Mouse (Mus musculus): ENCODE data around the gene Arhgap31.

Arhgap31 gene

GRCm38 (mm10) chr16:38701492-38702185, 11.4 kb downstream of the Arhgap31 start:
- H3K4me3 ChIP-seq (replicated peaks; ENCODE audit: low read length) = no peak overlapping the region
- peaks cover 8% of the 10 kb centered on the region for H3K4me1 ChIP-seq (replicated peaks; ENCODE audit: low read depth, low read length)
- H3K9me3 ChIP-seq (ENCODE audit: low read length) = no peaks in the 10 kb centered on the region
- peaks cover 8% of the 10 kb centered on the region for H3K27me3 ChIP-seq (ENCODE audit: insufficient read depth, low read length)
- no peak for TF ChIP-seq CTCF (conservative IDR thresholded peaks at IDR 0.05; ENCODE audit: low read length)
- no peak for TF ChIP-seq POU5F1 (IDR thresholded peaks at IDR 0.05; ENCODE audit: borderline replicate concordance, low read length)
- no peak for TF ChIP-seq NANOG (IDR thresholded peaks at IDR 0.05; ENCODE audit: borderline replicate concordance, low read length)
- no peaks in the 10 kb centered on the region for H3K36me3 ChIP-seq (ENCODE audit: insufficient read depth, low read length)

DNA sequence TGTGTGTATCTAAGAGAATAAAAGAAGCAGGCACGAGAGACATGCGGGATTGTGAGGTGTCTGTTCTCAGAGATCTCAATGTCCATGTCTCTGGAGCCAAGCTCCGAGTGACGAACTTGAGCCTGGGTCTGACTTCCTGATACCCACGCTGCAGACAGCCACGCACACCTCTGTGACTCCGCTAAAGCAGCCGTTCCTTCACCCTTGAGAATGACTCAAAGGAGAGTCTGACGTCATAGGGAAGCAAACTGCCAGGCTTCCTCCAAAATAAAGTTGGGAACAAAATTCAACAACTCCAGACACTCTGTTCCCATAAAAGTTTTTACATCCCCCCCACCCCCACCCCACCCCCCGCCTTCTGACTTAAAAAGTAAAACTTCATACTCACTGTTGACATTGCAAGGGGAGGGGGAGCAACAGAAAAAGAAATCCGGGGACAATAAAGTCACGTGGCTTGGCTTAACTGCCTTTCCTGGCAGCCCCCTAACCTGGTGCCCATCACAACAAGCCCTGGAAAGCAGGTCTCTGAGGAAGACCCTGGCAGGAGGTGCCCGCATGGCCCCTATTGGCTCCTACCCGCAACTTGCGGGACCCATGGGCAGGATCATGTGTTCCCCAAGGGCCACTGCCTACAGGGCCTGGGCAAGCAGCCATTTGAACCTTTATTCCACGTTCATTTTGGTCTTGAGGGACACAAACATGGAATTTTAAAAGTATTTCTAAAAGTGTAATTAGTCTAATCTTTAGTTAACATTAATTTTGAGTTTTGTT, 12.5 kb downstream of the Arhgap31 start:
- Histone ChIP-seq H3K4me3 (replicated peaks; ENCODE audit: low read length) (no peak overlapping the region), H3K9me3 (ENCODE audit: low read length) (no peaks in the 10 kb centered on the region), H3K36me3 (ENCODE audit: insufficient read depth, low read length) (no peaks in the 10 kb centered on the region), H3K4me1 (replicated peaks; ENCODE audit: low read depth, low read length) (peaks cover 8% of the 10 kb centered on the region), H3K27me3 (ENCODE audit: insufficient read depth, low read length) (no peaks in the 10 kb centered on the region)
- no peak for TF ChIP-seq NANOG (IDR thresholded peaks at IDR 0.05; ENCODE audit: borderline replicate concordance, low read length)
- TF ChIP-seq CTCF (conservative IDR thresholded peaks at IDR 0.05; ENCODE audit: low read length) = no peak

DNA sequence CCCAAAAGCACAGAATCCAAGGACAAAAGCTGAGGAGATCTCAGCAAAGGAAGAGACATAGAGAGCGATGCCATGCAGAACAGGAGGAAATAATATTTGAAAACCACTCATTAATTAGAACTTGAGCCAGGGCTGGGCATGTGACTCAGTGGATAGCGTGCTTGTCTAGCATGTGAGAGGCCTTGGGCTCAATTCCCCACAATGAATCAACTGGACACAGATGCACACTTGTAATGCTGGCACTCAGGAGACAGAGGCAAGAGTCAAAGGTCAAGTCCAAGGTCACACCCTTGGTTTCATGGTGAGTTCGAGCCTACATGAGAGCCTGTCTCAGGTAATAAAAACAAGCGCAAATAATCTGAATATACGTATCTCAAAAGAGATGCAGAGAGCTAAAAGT, 15.5 kb downstream of the Arhgap31 start:
- no peaks in the 10 kb centered on the region for H3K36me3 ChIP-seq (ENCODE audit: insufficient read depth, low read length)
- TF ChIP-seq NANOG (IDR thresholded peaks at IDR 0.05; ENCODE audit: borderline replicate concordance, low read length) (no peak), POU5F1 (IDR thresholded peaks at IDR 0.05; ENCODE audit: borderline replicate concordance, low read length) (no peak), CTCF (conservative IDR thresholded peaks at IDR 0.05; ENCODE audit: low read length) (no peak)
- H3K4me3 ChIP-seq (replicated peaks; ENCODE audit: low read length) = no peak overlapping the region
- H3K27me3 ChIP-seq (ENCODE audit: insufficient read depth, low read length) = no peaks in the 10 kb centered on the region; the same call in 1 of the 2 replicates
- H3K4me1 ChIP-seq (replicated peaks; ENCODE audit: low read depth, low read length) = peaks cover 8% of the 10 kb centered on the region
- H3K9me3 ChIP-seq (ENCODE audit: low read length) = no peaks in the 10 kb centered on the region

DNA sequence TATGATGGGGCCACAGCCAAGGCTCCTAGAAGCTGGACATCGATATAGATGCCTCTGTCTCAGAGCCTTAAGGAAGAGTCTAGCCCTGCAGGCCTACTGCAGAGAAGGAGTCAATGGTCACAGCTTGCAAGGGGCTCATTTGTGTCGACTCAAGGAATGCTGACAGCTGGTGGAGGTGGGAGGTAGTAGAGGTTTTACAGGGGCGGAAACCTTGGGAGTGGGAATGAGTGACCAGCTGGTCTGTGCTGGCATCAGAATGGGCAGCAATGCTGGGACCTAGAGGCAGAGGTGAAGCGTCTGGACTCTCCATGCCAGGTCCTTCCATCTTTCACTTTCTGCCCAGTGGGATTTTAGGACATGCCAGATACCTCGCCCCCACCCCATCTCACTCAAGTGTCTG, 17.5 kb downstream of the Arhgap31 start:
- Histone ChIP-seq H3K27me3 (ENCODE audit: insufficient read depth, low read length) (no peaks in the 10 kb centered on the region; the same call in 1 of the 2 replicates), H3K4me3 (replicated peaks; ENCODE audit: low read length) (no peak overlapping the region), H3K4me1 (replicated peaks; ENCODE audit: low read depth, low read length) (no peaks in the 10 kb centered on the region), H3K9me3 (ENCODE audit: low read length) (no peaks in the 10 kb centered on the region), H3K36me3 (ENCODE audit: insufficient read depth, low read length) (no peaks in the 10 kb centered on the region)
- TF ChIP-seq POU5F1 (IDR thresholded peaks at IDR 0.05; ENCODE audit: borderline replicate concordance, low read length) (no peak), NANOG (IDR thresholded peaks at IDR 0.05; ENCODE audit: borderline replicate concordance, low read length) (no peak), CTCF (conservative IDR thresholded peaks at IDR 0.05; ENCODE audit: low read length) (no peak)

- Histone ChIP-seq H3K27me3 (ENCODE audit: insufficient read depth, low read length) (no peaks in the 10 kb centered on the region; the same call in 1 of the 2 replicates), H3K4me3 (replicated peaks; ENCODE audit: low read length) (no peak overlapping the region), H3K4me1 (replicated peaks; ENCODE audit: low read depth, low read length) (no peaks in the 10 kb centered on the region), H3K9me3 (ENCODE audit: low read length) (no peaks in the 10 kb centered on the region), H3K36me3 (ENCODE audit: insufficient read depth, low read length) (no peaks in the 10 kb centered on the region)
- TF ChIP-seq NANOG (IDR thresholded peaks at IDR 0.05; ENCODE audit: borderline replicate concordance, low read length) (no peak), CTCF (conservative IDR thresholded peaks at IDR 0.05; ENCODE audit: low read length) (no peak), POU5F1 (IDR thresholded peaks at IDR 0.05; ENCODE audit: borderline replicate concordance, low read length) (no peak)
Observed at GRCm38 (mm10) chr16:38694906-38695540, 18.1 kb downstream of the Arhgap31 start.

DNA sequence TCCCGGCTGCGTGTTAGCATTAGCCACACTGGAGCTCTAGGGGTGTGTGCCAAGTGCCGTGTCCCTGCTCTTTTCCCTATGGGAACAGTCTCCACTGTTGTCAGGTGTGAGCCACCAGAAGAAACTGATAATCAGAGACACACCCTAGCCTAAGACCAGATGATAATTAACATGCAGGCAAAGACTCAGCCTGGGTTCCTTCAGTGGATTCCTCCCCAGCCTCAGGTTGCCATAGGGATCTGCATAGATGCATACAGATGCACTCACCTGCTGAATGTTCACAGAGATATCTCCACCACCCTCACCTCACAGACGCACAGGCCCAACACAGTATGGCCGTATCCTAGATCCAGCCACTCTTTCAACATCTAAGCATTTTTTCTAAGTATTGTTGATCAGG, 22.6 kb downstream of the Arhgap31 start:
- TF ChIP-seq POU5F1 (IDR thresholded peaks at IDR 0.05; ENCODE audit: borderline replicate concordance, low read length) = no peak
- no peak for TF ChIP-seq NANOG (IDR thresholded peaks at IDR 0.05; ENCODE audit: borderline replicate concordance, low read length)
- Histone ChIP-seq H3K4me1 (replicated peaks; ENCODE audit: low read depth, low read length) (no peaks in the 10 kb centered on the region), H3K4me3 (replicated peaks; ENCODE audit: low read length) (no peak overlapping the region), H3K36me3 (ENCODE audit: insufficient read depth, low read length) (no peaks in the 10 kb centered on the region), H3K27me3 (ENCODE audit: insufficient read depth, low read length) (peaks cover 3% of the 10 kb centered on the region; the same call in 1 of the 2 replicates), H3K9me3 (ENCODE audit: low read length) (no peaks in the 10 kb centered on the region)

- no peak overlapping the region for H3K4me3 ChIP-seq (replicated peaks; ENCODE audit: low read length)
- no peaks in the 10 kb centered on the region for H3K36me3 ChIP-seq (ENCODE audit: insufficient read depth, low read length)
- no peak for TF ChIP-seq CTCF (conservative IDR thresholded peaks at IDR 0.05; ENCODE audit: low read length)
- TF ChIP-seq NANOG (IDR thresholded peaks at IDR 0.05; ENCODE audit: borderline replicate concordance, low read length) = no peak
- TF ChIP-seq POU5F1 (IDR thresholded peaks at IDR 0.05; ENCODE audit: borderline replicate concordance, low read length) = no peak
- H3K4me1 ChIP-seq (replicated peaks; ENCODE audit: low read depth, low read length) = no peaks in the 10 kb centered on the region
- peaks cover 3% of the 10 kb centered on the region; the same call in 1 of the 2 replicates for H3K27me3 ChIP-seq (ENCODE audit: insufficient read depth, low read length)
- H3K9me3 ChIP-seq (ENCODE audit: low read length) = no peaks in the 10 kb centered on the region
Observed at GRCm38 (mm10) chr16:38689786-38690185, 23.3 kb downstream of the Arhgap31 start.

DNA sequence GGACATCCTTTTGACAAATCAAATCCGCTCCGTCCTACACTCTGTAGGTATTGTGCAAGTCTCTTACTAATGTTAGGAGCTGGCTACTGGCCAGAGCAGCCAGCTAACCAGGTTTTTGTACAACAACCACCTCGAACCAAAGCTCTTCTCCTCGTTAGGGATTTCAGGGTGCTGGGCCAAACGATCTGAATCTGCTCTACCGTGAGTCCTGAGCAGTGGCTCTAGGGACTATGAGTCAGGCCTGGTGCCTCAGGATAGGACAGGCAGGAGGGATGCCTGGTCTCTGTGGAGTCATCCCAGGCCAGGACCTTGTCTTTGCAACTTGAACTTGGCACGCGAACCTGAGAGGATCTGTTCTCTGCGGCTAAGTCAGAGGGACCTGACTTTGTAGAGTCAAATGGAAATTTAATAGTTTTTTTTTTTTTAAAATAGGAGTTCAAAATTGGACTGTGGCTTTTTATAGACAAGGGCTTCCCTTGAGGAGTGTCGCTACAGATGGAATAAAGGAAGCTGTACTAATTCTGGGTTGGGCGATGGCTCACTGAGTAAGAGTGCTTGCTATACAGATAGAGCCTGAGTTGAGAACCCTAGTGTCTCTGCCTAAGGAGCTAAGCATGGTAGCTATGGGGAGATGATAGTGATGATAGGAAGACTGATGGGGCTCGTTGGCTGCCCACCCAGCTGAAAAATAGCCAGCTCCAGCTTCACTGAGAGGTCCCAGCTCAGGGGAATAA, 24.4 kb downstream of the Arhgap31 start:
- TF ChIP-seq NANOG (IDR thresholded peaks at IDR 0.05; ENCODE audit: borderline replicate concordance, low read length) (no peak), CTCF (conservative IDR thresholded peaks at IDR 0.05; ENCODE audit: low read length) (no peak), POU5F1 (IDR thresholded peaks at IDR 0.05; ENCODE audit: borderline replicate concordance, low read length) (no peak)
- Histone ChIP-seq H3K27me3 (ENCODE audit: insufficient read depth, low read length) (peaks cover 3% of the 10 kb centered on the region; the same call in 1 of the 2 replicates), H3K36me3 (ENCODE audit: insufficient read depth, low read length) (no peaks in the 10 kb centered on the region), H3K4me3 (replicated peaks; ENCODE audit: low read length) (no peak overlapping the region), H3K9me3 (ENCODE audit: low read length) (no peaks in the 10 kb centered on the region), H3K4me1 (replicated peaks; ENCODE audit: low read depth, low read length) (no peaks in the 10 kb centered on the region)

Data from E14TG2a.4 (cell line).